Mouse (Mus musculus): ENCODE results near the gene Rps11. TPM values are rescaled to one million over a fixed set of nuclear protein-coding genes. Genes with fewer than 3 reads are reported as not detected.
"Not testable (repeated sequence)": the region's sequence is repeated elsewhere in the genome, so short reads cannot be mapped to it uniquely, and the experiment has no call there.

Rps11 gene
- total RNA-seq, 2 experiments from 2014 or later = 1,705 to 3,773 TPM

DNA sequence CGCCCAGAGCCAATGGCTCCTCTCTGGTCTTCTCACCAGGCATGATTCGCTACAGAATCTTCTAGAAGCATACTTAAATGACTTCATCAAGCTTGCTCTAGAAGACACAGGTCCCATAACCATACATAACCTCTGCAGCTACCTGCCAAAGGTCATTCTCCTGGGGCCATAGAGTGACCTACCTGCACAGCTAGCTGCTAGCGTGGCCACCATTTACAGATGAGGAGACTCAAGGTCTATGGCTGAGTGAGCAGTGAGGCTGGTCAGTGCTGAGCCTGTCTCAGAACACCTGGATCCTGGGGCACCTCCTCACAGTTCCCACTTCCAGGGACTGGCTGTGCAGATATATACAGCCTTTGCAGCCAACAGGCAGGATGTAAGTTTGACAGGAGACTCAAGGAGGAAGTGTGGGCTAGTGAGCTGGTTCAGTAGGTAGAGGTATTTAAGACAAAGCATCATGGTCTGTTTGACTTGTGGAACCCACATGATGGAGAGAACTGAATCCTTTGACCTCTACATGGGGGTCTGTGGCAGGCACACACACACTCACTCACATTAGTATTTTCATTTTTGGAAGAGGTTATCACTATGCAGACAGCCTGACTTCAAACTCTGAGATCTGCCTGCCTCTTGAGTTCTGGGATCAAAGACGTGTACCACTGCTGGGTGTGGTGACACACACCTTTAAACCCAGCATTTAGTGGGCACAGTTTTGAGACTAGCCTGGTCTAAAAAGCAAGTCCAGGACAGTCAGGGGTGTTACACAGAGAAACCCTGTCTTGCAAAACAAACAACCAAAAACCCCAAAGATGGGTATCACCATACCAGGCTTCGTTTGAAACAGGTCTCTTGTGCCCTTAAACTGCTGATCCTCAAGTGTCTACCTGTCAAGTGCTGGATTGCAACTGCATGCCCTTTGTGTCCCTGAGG lies 4.2 kb downstream of the Rps11 start:
- no peak for ATAC-seq (replicated peaks; ENCODE audit: low FRiP score, low TSS enrichment, poor library complexity, severe bottlenecking)

DNA sequence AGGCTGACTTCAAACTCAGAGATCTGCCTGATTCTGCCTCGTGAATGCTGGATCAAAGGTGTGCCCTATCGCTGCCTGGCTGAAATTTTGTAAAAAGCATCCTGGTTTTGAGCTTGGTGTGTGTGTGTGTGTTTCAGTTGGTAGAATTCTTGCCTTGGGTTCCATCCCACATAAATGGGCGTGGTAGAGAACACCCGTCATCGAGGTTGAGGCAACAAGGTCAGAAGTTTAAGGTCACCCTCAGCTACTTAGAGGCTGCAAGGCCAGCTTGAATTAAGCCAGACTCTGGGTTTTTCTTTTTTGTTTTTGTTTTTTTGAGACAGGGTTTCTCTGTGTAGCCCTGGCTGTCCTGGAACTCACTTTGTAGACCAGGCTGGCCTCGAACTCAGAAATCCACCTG lies 5.9 kb downstream of the Rps11 start:
- ATAC-seq (replicated peaks; ENCODE audit: low FRiP score, low TSS enrichment, poor library complexity, severe bottlenecking) = no peak

DNA sequence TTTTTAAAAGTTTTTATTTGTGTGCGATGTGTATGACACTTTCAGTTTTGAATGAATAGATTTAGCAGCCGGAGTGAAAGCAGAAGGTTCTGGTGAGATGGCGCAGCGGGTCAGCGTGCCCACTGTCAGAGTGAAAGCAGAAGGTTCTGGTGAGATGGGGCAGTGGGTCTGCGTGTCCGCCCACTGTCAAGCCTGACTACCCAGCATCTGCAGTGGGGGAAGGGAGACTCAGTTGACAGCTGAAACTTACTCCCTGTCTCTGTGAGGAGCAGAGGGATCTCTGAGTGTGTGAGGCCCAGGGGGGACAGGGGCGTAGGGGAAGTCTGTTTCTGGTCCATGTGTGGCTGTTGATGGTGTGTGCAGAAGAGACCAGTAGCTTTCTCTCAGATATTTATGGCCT lies 6.7 kb downstream of the Rps11 start:
- ATAC-seq (replicated peaks; ENCODE audit: low FRiP score, low TSS enrichment, poor library complexity, severe bottlenecking) = no peak

DNA sequence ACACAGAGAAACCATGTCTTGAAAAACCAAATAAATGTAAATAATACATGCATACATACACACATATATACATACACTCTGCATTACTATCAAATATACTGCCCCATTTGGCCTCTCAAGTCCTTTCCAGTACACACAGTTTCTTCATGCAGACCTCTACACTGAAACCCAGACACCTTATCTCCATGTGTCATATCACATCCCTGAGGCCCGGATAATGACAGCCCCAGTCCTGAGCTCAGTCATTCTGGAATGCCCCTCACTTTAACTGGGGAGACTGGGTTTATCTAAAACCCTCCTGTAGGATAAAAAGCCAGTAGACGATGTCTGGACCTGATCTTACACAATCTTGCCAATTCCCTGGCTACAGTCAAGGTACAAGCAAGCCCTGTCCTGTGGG lies 10.8 kb downstream of the Rps11 start:
- peak; percentile 36; the same call in 1 of the 2 replicates for ATAC-seq (replicated peaks; ENCODE audit: low FRiP score, low TSS enrichment, poor library complexity, severe bottlenecking)

DNA sequence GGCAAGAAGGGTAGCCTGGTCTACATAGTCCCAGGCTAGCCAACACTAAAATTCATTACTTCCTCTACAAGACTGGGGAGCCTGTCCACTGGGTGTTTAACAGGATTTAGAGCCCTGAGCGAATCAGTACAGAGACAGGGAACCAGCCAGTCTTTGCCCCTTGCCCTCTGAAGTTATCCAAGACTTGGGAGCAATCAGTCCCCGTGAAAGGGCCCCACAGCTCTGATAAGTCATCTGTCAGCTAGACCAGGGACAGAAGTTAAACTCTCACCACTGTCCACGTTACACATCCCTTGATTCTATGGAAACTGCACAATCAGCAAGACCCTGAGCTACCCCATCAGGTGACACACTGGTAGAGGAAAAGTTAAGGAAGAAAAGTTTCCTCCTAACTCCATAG lies 11.7 kb downstream of the Rps11 start:
- ATAC-seq (replicated peaks; ENCODE audit: low FRiP score, low TSS enrichment, poor library complexity, severe bottlenecking) = no peak

DNA sequence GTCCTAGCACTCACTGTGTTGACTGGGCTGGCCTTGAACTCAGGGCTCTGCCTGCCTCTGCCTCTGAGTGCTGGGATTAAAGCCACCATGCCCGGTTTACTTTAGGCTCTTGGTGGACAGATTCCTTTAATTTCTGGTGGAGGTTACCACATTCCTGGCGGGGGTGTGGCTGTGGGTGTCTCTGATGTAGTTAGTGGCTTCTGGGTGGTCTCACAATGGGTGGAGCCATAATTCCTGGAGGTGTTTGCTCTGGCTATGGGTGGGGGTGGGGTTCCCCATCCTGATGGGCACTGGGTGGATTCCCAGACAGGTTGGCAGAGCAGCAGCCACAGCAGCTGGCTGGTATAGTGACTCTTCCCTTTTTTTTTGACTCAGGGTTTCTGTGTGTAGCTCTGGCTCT lies 12.3 kb downstream of the Rps11 start:
- no peak for ATAC-seq (replicated peaks; ENCODE audit: low FRiP score, low TSS enrichment, poor library complexity, severe bottlenecking)

DNA sequence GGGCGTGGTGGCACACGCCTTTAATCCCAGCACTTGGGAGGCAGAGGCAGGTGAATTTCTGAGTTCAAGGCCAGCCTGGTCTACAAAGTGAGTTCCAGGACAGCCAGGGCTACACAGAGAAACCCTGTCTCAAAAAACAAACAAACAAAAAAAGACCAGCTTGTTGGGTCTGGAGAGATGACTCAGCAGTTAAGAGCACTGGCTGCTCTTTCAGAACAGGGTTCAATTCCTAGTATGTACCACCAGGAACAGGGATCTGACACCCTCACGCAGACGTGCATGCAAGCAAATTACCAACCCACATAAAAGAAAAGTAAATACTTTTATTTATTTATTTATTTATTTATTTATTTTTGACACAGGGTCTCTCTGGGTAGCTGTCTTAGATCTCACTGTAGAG lies 14.2 kb downstream of the Rps11 start:
- not testable (repeated sequence) for ATAC-seq (replicated peaks; ENCODE audit: low FRiP score, low TSS enrichment, poor library complexity, severe bottlenecking)

DNA sequence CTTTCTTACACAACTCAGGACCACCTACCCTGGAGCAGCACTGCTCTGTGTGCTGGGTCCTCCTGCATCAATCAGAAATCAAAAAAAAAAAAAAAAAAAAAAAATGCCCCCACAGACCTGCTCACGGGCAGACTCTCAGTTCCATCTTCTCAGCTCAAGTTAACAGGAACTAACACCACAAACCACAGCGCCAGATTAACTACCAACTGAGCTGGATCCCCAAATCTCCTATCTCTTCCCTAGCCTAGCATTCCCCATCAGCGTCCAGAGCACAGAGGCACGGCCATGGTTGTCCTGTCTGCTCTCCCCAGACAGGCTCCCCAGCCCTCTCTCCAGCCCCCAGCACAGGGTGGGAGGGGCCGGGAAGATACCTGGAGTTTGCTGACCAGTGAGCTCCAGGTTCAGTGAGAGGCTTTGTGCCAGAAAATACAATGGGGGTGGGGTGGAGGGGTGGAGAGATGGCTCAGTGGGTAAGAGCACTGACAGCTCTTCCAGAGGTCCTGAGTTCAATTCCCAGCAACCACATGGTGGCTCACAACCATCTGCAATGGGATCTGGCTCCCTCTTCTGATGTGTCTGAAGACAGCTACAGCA lies 17.1 kb downstream of the Rps11 start:
- no peak for ATAC-seq (replicated peaks; ENCODE audit: low FRiP score, low TSS enrichment, poor library complexity, severe bottlenecking)

DNA sequence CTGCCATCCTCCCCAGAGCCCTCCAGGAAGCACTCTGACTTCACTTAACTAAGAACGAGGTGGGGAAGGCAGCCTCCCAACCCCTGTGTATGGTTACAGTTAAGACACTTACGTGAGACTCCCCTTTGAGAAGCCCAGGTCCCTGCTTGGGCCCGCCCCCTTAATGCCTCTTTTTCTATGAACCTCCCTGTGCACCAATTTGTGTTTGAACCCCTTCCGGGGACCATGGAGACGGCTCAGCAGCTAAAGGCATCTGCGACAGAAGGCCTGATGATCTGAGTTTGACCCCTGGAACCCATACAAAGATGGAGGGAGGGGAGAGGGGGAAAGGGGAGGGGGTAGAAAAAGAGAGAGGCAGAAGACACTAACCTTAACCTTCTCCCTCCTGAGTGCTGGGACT lies 17.8 kb downstream of the Rps11 start:
- ATAC-seq (replicated peaks; ENCODE audit: low FRiP score, low TSS enrichment, poor library complexity, severe bottlenecking) = no peak

DNA sequence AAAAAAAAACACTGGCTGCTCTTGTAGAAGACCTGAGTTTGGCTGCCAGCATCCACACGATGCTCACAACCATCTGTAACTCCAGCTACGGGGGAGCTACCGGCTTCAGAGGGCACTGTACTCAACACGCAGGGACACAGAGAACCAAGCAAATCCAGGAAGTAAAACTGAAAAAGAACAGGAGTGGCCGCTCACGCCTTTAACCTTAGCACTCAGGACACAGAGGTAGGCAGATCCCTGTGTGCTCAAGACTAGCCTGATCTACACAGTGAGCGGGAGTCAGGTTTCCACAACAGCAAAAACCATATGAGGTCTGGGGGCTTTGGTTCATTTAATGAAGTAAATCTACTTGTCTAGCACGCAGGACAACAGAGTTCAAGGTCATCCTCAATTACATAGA lies 18.7 kb downstream of the Rps11 start:
- ATAC-seq (replicated peaks; ENCODE audit: low FRiP score, low TSS enrichment, poor library complexity, severe bottlenecking) = no peak

DNA sequence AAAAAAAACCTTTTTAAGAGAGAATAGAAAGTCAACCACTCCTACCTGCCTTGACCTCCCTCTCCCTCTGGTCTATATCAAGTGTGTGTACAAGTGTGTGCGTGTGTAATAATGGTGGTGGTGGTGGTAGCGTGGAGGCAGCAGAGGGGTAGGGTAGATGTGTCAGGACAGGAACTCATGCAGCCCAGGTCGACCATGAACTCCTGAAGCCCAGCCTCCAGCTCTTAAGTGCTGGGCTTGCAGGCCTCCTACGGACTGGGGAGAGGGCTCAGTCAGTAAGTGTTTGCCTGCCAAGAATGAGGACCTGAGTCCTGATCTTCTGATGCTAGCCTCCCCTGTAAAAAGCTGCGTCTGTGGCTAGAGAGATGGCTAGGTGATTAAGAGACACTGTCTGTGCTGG lies 19.3 kb downstream of the Rps11 start:
- ATAC-seq (replicated peaks; ENCODE audit: low FRiP score, low TSS enrichment, poor library complexity, severe bottlenecking) = no peak

DNA sequence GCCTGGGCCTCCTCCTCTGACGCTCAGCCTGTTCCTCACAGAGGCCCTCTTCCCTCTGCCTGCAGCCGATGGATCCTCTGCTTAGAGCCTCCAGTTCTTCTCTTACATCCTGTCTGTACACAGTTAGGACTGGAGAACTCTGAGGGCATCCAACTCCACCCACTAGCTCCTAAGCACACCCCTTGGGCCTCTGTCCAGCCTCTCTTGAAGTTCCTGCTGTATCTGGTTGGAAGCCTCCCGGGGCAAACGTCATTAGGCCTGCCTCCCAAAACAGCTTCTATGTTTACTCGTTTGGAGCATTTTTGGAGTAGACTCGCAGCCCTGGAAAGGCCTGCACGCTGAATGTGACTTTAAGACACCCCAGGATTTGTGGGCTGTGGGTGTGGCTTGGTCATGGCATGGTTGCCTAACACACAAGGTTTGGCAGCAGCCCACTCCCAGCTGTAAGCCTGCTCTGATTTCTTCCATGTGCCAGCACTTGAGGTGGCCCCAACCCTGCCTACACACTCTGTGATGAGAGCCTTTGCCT lies 20.5 kb downstream of the Rps11 start, which contains the start of gene Fcgrt:
TSS of gene Fcgrt (minus strand) at position 200 of the 529 bp plus-strand sequence.
- ATAC-seq (replicated peaks; ENCODE audit: low FRiP score, low TSS enrichment, poor library complexity, severe bottlenecking) = peak; percentile 82

DNA sequence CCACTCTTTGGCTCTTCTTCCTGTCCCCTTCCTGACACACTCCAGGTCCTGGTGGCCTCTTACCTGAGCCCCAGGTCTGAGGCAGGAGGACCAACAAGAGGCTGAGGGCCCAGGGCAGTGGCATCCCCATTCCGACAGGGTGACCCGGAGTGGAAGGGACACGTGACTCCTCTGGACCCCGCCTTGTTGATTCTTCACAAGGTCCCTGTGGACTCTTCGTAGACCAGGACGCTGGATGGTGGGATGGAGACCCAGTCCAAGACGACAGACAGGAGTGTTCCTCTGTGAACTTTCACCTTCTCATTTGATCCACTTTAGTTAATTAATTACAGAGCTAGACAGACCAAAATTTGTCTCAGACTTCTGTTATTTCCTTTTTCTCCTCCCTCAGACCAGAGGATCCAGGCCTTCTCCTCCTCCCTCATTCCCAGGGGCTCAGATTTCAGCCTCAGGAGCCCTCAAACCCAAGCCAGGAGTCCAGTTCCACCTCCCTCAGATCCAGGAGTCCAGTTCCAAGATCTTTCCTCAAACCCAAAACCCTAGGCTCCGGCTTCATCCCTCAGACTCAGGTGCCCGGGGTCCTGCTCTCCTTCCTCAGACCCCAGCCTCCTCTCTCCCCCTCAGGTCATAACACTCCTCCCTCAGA lies 21.2 kb downstream of the Rps11 start:
- ATAC-seq (replicated peaks; ENCODE audit: low FRiP score, low TSS enrichment, poor library complexity, severe bottlenecking) = no peak

DNA sequence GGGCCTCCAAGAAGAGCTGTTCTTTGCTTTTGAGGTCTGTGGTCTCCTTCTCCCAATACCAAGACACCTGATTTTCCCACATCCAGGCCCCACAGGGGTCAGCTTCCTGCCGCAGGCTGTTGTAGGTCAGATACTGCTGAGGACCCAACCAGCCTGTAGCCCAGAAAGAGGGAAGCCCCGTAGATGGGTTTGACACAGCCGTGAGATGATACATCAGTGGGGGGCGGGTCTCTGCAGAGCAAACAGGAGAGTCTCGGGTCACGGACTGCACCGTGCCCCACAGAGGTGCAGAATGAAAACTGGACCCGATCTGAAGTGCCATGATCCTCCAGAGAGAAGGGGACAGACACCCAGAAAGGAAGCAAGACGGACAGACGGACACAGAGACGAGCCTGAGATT lies 21.8 kb downstream of the Rps11 start:
- no peak for ATAC-seq (replicated peaks; ENCODE audit: low FRiP score, low TSS enrichment, poor library complexity, severe bottlenecking)

DNA sequence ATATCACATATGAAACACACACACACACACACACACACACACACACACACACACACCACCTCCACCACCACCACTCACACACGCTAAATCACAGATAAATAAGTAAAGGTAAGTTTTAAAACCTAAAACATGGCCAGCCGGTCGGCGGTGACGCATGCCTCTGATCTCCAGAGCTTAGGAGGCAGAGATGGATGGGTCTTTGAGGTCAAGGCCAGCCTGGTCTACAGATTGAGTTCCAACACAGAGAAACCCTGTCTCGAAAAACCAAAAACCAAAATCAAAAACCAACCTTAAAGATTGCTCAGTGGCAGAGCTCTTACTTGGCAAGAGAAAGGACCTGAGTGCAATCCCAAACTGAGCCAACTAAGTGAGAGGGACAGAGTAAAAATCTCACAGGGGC lies 24.2 kb downstream of the Rps11 start:
- ATAC-seq (replicated peaks; ENCODE audit: low FRiP score, low TSS enrichment, poor library complexity, severe bottlenecking) = no peak

DNA sequence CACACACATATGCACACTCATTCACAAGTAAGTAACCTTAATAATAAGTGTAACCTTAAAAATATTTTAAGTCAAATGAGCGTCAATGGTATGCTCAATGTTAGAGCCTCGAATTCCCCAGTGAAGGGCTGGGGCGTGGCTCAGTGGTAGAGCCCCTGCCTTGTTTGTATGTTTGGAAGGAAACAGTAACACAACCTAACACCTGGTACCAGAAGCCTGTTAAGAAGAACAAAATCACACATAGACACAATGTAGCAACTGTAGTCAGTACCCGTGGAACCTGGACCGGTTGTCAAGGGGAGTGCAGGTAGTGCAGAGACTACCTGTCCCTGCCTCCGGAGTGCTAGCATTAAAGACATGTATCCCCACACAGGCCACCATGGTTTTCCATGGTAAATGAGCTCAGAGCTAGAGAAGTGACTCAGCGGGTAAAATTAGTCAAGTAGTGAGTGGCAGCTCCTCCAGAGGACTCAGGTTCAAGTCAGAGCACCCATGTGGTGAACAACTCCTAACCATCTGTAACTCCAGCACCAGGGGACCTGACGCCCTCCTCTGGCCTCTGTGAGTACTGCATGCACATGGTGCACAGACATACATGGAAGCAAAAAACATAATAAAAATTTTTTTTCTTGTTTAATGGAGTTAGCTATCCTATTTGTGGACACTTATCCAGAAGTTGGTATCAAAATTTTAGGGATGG lies 25.5 kb downstream of the Rps11 start:
- no peak for ATAC-seq (replicated peaks; ENCODE audit: low FRiP score, low TSS enrichment, poor library complexity, severe bottlenecking)

DNA sequence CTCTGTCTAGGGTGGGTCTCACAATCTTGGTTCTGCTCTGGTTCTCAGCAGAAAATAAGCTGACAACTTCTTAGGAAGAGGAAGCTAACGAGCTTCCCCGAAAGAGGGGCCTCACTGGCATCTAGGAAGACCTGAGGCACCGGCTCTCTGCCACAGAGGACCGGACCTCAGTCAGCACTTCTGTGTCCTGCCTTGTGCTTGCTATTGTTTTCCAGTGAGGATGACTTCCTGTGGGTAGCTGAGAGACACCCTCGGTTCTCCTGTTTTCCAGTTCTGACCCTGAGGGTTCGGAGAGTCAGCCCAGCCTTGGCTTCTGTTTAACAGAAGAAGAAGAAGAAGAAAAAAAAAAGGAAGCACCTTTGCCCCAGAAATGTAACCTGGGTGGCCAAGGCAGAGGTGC lies 26.8 kb downstream of the Rps11 start:
- no peak for ATAC-seq (replicated peaks; ENCODE audit: low FRiP score, low TSS enrichment, poor library complexity, severe bottlenecking)

DNA sequence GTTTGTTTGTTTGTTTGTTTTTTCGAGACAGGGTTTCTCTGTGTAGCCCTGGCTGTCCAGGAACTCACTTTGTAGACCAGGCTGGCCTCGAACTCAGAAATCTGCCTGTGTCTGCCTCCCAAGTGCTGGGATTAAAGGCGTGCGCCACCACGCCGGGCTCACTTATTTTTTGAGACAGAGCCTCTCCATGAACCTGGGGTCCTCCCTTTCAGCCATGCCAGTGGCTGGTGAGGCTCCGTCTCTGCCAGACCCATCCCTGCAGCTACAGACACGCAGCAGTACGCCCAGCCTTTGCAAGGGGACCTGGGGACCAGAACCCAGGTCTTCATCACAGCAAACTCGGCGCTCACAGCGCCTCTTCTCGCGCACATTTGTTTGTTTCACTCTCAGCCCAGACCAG lies 28.3 kb downstream of the Rps11 start:
- ATAC-seq (replicated peaks; ENCODE audit: low FRiP score, low TSS enrichment, poor library complexity, severe bottlenecking) = not testable (repeated sequence)

DNA sequence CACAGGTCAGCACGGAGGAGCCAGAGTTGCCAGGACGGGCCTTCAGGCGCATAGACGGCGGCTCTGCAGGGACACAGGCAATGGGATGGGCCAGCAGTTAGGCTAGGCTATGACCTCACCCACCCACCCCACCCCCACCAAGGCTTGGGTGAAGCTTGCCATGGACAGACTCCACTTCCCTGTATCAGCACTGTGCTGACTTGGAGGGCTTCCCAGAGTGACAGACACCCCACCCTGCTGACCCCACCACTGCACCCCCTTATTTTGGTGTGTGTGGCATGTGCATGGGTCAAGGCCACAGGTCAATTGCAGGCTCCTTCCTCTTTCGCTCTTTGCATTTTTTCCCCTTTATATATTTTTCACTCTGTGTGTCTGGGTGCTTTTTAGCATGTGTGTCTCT lies 28.9 kb downstream of the Rps11 start:
- no peak for ATAC-seq (replicated peaks; ENCODE audit: low FRiP score, low TSS enrichment, poor library complexity, severe bottlenecking)

DNA sequence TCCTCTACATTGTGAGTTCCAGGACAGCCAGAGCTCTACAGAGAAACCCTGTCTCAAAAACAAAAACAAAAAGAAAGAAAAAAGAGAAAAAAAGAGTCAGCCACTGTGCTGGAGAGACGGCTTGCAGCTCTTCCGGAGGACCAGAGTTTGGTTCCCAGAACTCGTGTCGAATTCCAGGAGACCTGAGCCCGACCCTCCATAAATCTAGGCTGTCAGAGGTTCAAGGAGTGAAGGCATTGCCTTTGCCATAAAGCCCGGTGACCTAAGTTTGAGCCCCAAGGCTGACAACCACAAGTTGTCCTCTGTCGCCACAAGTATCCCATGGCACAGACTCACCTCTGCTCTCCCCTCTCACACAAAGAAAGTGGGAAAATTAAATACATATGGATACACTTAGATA lies 30.1 kb downstream of the Rps11 start:
- ATAC-seq (replicated peaks; ENCODE audit: low FRiP score, low TSS enrichment, poor library complexity, severe bottlenecking) = no peak
